Mouse (Mus musculus): Measurements from ENCODE around the gene Khdrbs1. TPM values are rescaled to one million over a fixed set of nuclear protein-coding genes. Genes with fewer than 3 reads are reported as not detected.

The Khdrbs1 gene
- 51.5 and 60.2 TPM in 2 replicates for polyA plus RNA-seq (2015; fragmentation: Nextera tagmentation; extraction: Ambion mirVana)

GRCm38 (mm10) chr4:129742232-129743009 lies at the start of gene Khdrbs1:
Gene Khdrbs1 (minus strand): TSS chr4:129742303.

GRCm38 (mm10) chr4:129696158-129696985 lies 45.7 kb downstream of the Khdrbs1 start, which contains the start of gene Tmem39b:
Gene Tmem39b (minus strand): TSS chr4:129696838.

DNA sequence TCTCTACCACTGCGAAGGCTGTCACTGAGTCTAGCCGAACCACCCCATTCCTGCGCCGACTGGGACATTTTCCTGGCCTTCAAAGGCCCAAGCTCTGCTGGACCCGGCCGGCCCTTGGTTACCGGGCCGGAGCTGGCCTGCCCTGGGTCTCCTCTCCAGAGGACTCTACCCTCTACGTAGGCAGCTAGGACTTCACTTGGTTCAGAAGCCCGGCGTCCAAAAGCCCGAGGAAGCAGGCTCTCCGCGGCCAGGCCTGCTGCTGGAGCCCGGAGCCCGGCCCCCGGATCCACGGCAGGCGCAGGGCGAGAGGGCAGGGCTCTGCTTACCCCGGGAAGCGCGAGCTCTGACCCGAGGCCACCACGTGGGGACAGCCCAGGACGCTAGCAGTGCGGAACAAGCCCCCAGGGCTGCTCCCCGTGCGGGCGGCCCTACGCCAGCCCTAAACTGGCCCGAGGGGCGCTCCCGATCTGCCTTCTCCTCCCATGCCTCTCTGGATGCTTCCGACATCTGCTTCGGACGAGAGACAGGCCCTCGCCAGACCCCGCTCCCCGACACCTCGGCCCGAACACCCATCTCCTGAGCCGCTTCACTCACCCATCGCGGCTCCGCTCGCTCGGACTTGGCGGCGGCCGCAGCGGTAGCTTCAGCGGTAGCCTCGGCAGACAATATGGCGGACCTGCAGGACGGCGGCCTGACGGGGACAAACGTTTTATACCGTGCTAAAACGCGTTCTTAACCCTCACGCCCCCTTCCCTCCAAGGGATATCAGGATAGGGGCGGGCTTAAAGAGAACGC lies 69.8 kb downstream of the Khdrbs1 start, which contains the start of gene Kpna6:
Kpna6 (minus strand) TSS at position 685 of the 795 bp plus-strand sequence.

Small RNA genes lying within 50 kb of the gene (microRNA-seq; reads per million reads assigned to microRNA genes)
- gene Gm28017 (ENCODE audit: borderline replicate concordance, insufficient number of aligned reads) (not detected), gene Mir7016 (ENCODE audit: borderline replicate concordance, insufficient number of aligned reads) (not detected)

Other genes with a start within 250 kb of the Khdrbs1 start
- 303 and 354 TPM in 2 replicates for gene Marcksl1, start 228.7 kb downstream of the Khdrbs1 start, polyA plus RNA-seq (2015; fragmentation: Nextera tagmentation; extraction: Ambion mirVana)
- gene Hdac1, start 199.6 kb downstream of the Khdrbs1 start, polyA plus RNA-seq (2015; fragmentation: Nextera tagmentation; extraction: Ambion mirVana) = 88.2 and 99.4 TPM in 2 replicates
- 6.8 and 7.9 TPM in 2 replicates for gene Lck, start 168.7 kb downstream of the Khdrbs1 start, polyA plus RNA-seq (2015; fragmentation: Nextera tagmentation; extraction: Ambion mirVana)
- 22.2 and 39.7 TPM in 2 replicates for gene Fam167b, start 163.8 kb downstream of the Khdrbs1 start, polyA plus RNA-seq (2015; fragmentation: Nextera tagmentation; extraction: Ambion mirVana)
- 222 and 224 TPM in 2 replicates for gene Eif3i, start 141.7 kb downstream of the Khdrbs1 start, polyA plus RNA-seq (2015; fragmentation: Nextera tagmentation; extraction: Ambion mirVana)
- gene Tmem234, start 141.6 kb downstream of the Khdrbs1 start, polyA plus RNA-seq (2015; fragmentation: Nextera tagmentation; extraction: Ambion mirVana) = 182 and 197 TPM in 2 replicates
- gene Dcdc2b, start 128.0 kb downstream of the Khdrbs1 start, polyA plus RNA-seq (2015; fragmentation: Nextera tagmentation; extraction: Ambion mirVana) = 1.2 and 2.5 TPM in 2 replicates
- gene Iqcc, start 123.2 kb downstream of the Khdrbs1 start, polyA plus RNA-seq (2015; fragmentation: Nextera tagmentation; extraction: Ambion mirVana) = 33.2 and 39.9 TPM in 2 replicates
- 81.5 and 114 TPM in 2 replicates for gene Ccdc28b, start 118.4 kb downstream of the Khdrbs1 start, polyA plus RNA-seq (2015; fragmentation: Nextera tagmentation; extraction: Ambion mirVana)
- gene Txlna, start 101.2 kb downstream of the Khdrbs1 start, polyA plus RNA-seq (2015; fragmentation: Nextera tagmentation; extraction: Ambion mirVana) = 22.5 and 30.2 TPM in 2 replicates
- gene Kpna6, start 69.5 kb downstream of the Khdrbs1 start, polyA plus RNA-seq (2015; fragmentation: Nextera tagmentation; extraction: Ambion mirVana) = 7.9 and 10.0 TPM in 2 replicates
- gene Tmem39b, start 45.5 kb downstream of the Khdrbs1 start, polyA plus RNA-seq (2015; fragmentation: Nextera tagmentation; extraction: Ambion mirVana) = 5.7 and 7.7 TPM in 2 replicates
- 372 and 588 TPM in 2 replicates for gene Ptp4a2, start 68.9 kb upstream of the Khdrbs1 start, polyA plus RNA-seq (2015; fragmentation: Nextera tagmentation; extraction: Ambion mirVana)
- gene Spocd1, start 186.9 kb upstream of the Khdrbs1 start, polyA plus RNA-seq (2015; fragmentation: Nextera tagmentation; extraction: Ambion mirVana) = 0.10 TPM in 1 of 2 replicates, not detected in the other
- gene Adgrb2, start 242.6 kb upstream of the Khdrbs1 start, polyA plus RNA-seq (2015; fragmentation: Nextera tagmentation; extraction: Ambion mirVana) = 2.9 and 4.9 TPM in 2 replicates

All from adrenal gland, postnatal 0 days (tissue).